13 mouse cellular contexts compared by ENCODE assay signal in the genomic region with DNA sequence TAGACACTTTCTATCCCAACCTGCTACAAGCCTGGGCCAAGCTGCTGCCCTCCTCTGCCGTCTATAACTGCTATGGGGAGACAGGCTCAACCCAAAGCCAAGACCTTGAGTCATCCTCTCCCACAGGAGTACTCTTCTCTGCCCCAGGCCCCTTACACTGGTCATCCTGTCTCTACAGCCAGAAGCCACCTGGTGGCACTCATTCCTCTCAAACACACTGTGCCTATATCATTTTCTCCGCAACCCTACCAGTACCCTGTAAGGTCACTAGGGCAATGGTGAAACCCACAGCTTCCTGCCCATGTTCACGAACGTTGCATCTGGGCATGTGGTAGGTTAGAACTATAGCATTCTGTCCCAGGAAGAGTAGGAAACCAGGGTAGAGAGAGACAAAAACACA. TPM values are rescaled to one million over a fixed set of nuclear protein-coding genes. Genes with fewer than 3 reads are reported as not detected.
DNase-seq lines count a peak whose midpoint lies in the region; TF ChIP-seq lines count a peak whose summit lies in the region.
"Had no signal": no experiment of that assay in that cellular context is flagged by ENCODE, and none has a peak within 500 bp of the region (broad histone marks: within the 10 kb centered on the region; RNA-seq: fewer than 3 reads in every experiment).

No protein-coding gene starts in this region.

- intact Hi-C loops in heart, adult 2 months (cut with DNase I): no loop called here

- H3K36me3 ChIP-seq in heart, adult 2 months (ENCODE audit: control insufficient read depth, insufficient read depth, low read length): no peaks in the 10 kb centered on the region

- TF ChIP-seq POLR2A in heart, adult 2 months (IDR thresholded peaks at IDR 0.05; ENCODE audit: insufficient read depth, low read depth, low read length): no peak

- DNase-seq in heart, adult 2 months: no peak
- no peak for DNase-seq in heart, adult 8-10 months (ENCODE audit: low spot score)
- DNase-seq in layer of hippocampus, adult 2 months (ENCODE audit: low spot score in 2 of 2): no peak
- DNase-seq in layer of hippocampus, adult 9-11 months: no peak
- peak; percentile 32 for DNase-seq in T-cell, adult 2 months (ENCODE audit: low spot score)
- DNase-seq in thymus, postnatal 0 days (ENCODE audit: low spot score): peak; percentile 77
- DNase-seq in layer of hippocampus, adult 9-10 months (ENCODE audit: low spot score): no peak
- no peak for DNase-seq in cerebellum, adult 11 months
- DNase-seq: cerebellum, adult 9-10 months; layer of hippocampus, postnatal 36 days had no signal

- no peak for TF ChIP-seq EP300 in heart, adult 2 months (IDR thresholded peaks at IDR 0.05; ENCODE audit: insufficient read depth, low read depth, low read length)

- WGBS in heart, adult 2 months: 48% methylated on average over 4 of the region's 4 CpGs

- H3K9ac ChIP-seq in heart, adult 2 months (ENCODE audit: low read depth, low read length): no peak overlapping the region
- H3K9ac ChIP-seq: embryonic facial prominence, embryonic 12.5 days; forebrain, embryonic 13.5 days; limb, embryonic 15.5 days had no signal

- H3K4me3 ChIP-seq in heart, adult 2 months: no peak overlapping the region
- H3K4me3 ChIP-seq in layer of hippocampus, adult 2 months: no peak overlapping the region
- H3K4me3 ChIP-seq: embryonic facial prominence, embryonic 12.5 days; forebrain, embryonic 13.5 days; limb, embryonic 15.5 days had no signal

- no peaks in the 10 kb centered on the region for H3K27me3 ChIP-seq in heart, adult 2 months (ENCODE audit: control insufficient read depth, insufficient read depth, low read length)
- H3K27me3 ChIP-seq: embryonic facial prominence, embryonic 12.5 days; forebrain, embryonic 13.5 days; limb, embryonic 15.5 days had no signal

- H3K4me1 ChIP-seq in heart, adult 2 months (ENCODE audit: control insufficient read depth, insufficient read depth, low read length): peaks cover 8% of the 10 kb centered on the region
- H3K4me1 ChIP-seq: forebrain, embryonic 13.5 days had no signal

- H3K27ac ChIP-seq in heart, adult 2 months: no peak overlapping the region; the same call in 1 of the 2 replicates
- no peak overlapping the region for H3K27ac ChIP-seq in layer of hippocampus, adult 2 months
- H3K27ac ChIP-seq: embryonic facial prominence, embryonic 12.5 days; forebrain, embryonic 13.5 days; limb, embryonic 15.5 days had no signal

- peak; percentile 42 for TF ChIP-seq CTCF in heart, adult 2 months (IDR thresholded peaks at IDR 0.05)
- 0 out of 2 replicates have a peak, but pooled peaks have one; percentile 14 for TF ChIP-seq CTCF in layer of hippocampus, adult 2 months (conservative IDR thresholded peaks at IDR 0.05)

- H3K79me2 ChIP-seq in heart, adult 2 months (replicated peaks; ENCODE audit: control insufficient read depth, insufficient read depth, low read length): no peaks in the 10 kb centered on the region; the same call in 1 of the 2 replicates

RNA-seq across cellular contexts. Expression of gene Lrp5, which starts 31.4 kb away (rescaled TPM):
- total RNA-seq in heart, adult 2 months (2021): 10 to 100 TPM; 52.2 to 56.5 TPM
- polyA plus RNA-seq in heart, adult 2 months (2012; rRNA removed): 35.0 and 36.3 TPM in 2 replicates
- 10 to 100 TPM; 48.9 to 52.9 (median 50.7) TPM for total RNA-seq in heart, adult 8-10 months (2022)
- total RNA-seq in layer of hippocampus, adult 2 months (2021): 10 to 100 TPM in 1 of 2 experiments, 1 to 10 TPM in 1; 9.4 to 10.0 TPM
- polyA plus RNA-seq in thymus, postnatal 0 days (2015; fragmentation: Nextera tagmentation; extraction: Ambion mirVana): 1.6 and 2.1 TPM in 2 replicates

RNA-seq across cellular contexts. Expression of gene 1810055G02Rik, which starts 53.2 kb away (rescaled TPM):
- 1 to 10 TPM; 8.1 to 8.3 TPM for total RNA-seq in heart, adult 2 months (2021)
- polyA plus RNA-seq in heart, adult 2 months (2012; rRNA removed): 17.9 and 23.3 TPM in 2 replicates
- total RNA-seq in heart, adult 8-10 months (2022): 1 to 10 TPM; 5.5 to 8.2 (median 6.5) TPM
- total RNA-seq in layer of hippocampus, adult 2 months (2021): 10 to 100 TPM; 23.3 to 27.2 TPM
- 6.8 and 8.6 TPM in 2 replicates for polyA plus RNA-seq in thymus, postnatal 0 days (2015; fragmentation: Nextera tagmentation; extraction: Ambion mirVana)

Comparison
In these comparisons a context has a peak if more than half of its experiments do, and no peak if none do; other contexts are left out.
1. DNase-seq: peak in T-cell, adult 2 months (single experiment) and thymus, postnatal 0 days (single experiment); none in heart, adult 2 months (0 of 2), heart, adult 8-10 months (single experiment), layer of hippocampus, adult 2 months (0 of 2), layer of hippocampus, adult 9-11 months (single experiment), layer of hippocampus, adult 9-10 months (single experiment) and cerebellum, adult 11 months (single experiment).
2. RNA of gene Lrp5, which starts 31.4 kb away (total RNA-seq): 52.2 to 56.5 TPM in heart, adult 2 months and 48.9 to 52.9 TPM in heart, adult 8-10 months; 9.4 to 10.0 TPM in layer of hippocampus, adult 2 months; every median in the first group is over 4 times any median in the second.